Mouse (Mus musculus) mesoderm, embryonic 11.5 days (tissue): ENCODE measurements at regions not wholly inside any gene's neighbourhood (a gene's known extent, or its start where the extent isn't known, plus 50 kb on each side); places are given as distances from the start of the nearest gene placed in this dataset.

Experiments
- DNase-seq: peaks from one replicate; pipeline ENCODE4 v3.0.0-alpha.2; 2012; ENCODE audit warnings: low read depth, low spot score

DNA sequence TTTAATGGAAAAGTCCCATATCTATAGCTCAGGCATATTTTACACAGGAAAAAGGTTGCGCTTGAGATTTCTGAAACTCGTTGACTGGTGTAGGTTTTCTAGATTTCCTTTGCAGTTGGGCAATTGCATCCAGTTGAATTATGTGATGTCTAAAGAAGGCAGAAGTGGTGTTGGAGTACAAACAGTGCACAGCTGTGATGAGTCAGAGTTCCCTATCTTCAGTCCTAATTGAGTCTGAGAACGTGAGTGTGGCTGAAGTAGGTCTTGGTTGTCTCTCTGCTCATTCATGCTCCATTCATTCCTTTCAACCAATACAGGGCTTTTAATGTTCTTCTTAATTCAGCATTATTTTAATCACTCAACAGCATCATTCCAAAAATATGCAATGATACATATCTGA, 142.9 kb upstream of the Dpyd start:
- no peak for DNase-seq

DNA sequence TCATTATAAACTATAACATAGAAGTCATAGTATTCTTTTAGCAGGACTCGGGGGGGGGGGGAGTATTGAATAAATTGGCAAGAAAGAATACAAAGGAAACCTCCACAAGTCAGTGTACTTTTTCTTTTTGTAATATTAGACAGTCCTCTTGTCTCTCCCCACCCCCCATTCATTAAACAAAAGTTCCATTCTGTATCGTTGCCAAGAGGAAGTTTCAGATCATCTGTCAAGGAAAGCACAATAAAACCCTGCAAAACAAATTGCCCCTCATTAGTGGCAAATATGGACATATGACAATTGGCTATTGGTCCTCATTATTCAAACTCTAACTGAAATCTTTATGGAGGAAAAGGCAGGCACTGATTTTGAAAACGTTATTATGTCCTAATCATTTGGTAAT, 140.2 kb upstream of the Dpyd start:
- DNase-seq, result no peak

DNA sequence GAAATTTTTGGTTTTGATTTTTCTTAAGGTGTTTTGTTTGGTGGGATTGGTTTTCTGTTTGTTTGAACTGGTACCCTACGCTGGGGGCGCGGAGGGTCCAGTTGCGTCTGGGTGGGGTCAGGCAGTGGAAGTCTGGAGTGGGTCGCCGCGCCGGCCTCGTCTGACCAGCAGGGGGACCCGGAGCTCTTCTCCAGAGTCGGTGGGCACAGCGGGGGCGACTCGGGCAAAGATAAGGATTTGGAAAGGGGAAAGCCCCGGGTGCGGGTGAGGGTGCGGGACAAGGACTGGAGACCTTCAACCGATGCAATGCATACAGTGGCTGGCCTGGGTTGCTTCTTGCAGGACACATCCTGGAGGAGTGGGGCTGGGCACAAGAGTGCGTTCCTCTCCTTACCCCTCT, 136.2 kb upstream of the Dpyd start:
- DNase-seq, result no peak

DNA sequence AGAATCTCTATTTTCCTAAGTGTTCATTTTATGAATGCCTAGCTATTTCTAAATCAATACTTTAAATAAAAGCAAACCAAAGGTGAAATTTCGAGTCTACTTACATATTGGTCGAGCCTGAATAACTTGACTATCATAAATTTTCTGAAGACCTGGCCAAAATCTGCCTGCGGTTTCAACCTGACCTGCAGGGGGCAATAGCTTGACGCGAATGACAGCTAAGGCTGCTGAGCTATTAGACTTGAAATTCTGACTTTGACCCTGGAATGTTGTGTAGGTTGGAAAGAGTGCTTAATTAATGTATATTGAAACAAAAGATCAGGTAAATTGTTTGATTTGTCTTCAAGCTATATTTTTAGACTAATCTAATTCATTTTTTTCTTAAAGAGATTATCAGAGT, 133.4 kb upstream of the Dpyd start:
- peak; percentile 74 for DNase-seq

DNA sequence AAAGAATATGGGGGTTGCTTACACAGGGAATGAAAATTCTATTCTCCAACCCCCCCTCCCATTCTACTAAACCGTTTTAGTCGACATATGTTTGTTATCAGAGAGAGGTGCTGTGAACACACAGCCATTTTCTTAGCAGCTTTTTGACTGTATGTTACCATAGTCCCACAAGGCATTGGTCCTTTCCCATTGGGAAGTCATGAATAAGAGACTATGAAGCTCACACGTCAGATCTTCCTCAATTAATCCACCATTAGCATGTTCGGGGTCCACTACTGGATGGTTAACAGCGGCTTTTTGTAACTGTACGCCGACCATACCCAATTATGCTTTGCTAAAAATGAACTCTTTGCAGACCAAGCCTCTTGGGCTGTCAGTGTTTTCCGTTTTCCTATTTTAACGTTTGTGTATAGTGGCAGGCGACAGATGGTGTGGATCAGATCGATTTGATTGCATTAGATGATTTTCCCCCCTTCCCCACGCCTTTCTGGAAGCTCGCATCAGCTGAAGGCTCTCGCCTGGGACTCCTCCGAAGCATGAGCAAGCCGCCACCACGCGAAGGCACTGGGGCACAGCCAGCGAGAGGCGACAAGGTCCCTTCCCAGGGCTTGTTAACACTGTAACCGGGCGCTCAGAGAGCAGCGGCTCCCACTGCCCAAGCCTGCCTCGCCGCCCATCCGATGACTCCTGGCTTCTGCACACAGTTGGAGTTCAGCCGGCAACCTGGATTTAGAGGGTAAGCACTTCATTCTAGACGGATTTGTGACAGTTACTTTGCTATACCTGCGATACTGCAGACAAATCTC, 131.9 kb upstream of the Dpyd start:
- no peak for DNase-seq

DNA sequence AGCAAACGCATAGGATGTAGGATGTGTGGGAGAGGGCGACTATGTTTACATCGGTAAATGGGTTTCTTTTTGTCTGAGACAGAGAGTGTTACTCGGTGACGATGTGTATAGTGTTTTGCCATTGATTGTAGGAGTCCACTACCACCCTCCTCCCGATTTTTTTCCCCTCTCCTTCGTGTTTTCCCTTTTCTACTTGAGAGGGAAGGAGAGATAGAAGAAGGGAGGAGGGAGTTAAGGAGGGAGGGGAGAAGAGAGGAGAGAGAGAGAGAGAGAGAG, 131.4 kb upstream of the Dpyd start:
- DNase-seq, result no peak

DNA sequence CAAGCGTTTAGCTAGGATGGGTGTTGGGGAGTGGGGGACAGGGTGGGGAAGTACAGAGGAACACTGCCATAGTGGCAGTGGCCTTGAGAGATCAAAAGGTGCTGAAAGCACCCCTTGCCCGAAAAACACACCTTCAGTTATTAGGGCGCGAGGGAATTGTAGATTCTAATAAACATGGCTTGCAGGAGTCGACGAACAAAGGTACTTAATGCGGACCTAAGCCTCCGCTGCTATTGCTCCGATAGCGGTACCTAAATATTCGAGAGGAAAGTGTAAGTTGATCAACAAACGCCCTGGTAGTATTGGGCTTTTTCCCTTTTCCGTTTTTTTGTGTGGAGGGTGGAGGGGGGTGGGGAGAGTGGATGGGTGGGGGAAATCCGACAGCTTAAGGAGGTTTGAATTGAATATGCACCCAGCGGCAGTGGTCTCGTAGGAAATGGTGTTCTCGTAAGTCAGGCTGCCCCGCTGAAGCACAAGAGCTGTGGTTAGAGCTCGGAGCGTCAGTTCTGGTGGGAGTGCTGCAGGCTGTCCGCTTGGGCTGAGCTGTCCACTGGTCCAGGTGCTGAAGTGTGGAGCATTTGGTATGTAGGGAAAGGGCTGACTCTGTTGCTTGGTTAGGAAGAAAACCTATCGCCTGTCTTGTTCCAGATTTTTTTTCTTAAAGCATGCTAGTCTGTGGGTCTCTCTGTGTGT, 130.8 kb upstream of the Dpyd start:
- DNase-seq, result peak; percentile 93

DNA sequence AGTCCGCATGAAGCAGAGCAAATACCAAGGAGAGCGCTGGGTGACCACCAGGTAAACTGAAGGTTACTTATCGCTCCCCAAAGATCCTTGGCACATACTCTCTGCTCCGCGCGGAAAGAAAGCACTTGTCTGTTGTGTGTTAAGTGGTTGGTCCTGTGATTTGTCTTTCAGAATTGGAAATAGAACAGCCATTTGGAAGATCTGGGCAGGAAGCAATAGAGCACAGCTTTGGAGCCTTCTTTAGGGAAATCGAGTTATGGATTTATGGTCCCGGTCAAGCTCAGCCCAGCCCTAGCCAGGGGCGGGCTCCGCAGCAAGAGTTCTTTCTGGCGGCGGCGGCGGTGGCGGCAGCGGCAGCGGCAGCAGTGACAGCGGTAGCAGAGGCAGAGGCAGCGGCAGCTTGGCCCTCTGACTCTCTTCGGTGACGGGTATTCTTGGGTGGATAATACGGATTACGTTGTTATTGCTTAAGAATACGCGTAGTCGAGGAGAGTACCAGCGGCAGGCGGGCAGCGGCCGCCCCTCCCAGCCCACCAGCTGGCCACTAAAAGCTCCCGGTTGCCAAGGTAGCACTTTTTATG, 128.4 kb upstream of the Dpyd start:
- no peak for DNase-seq

DNA sequence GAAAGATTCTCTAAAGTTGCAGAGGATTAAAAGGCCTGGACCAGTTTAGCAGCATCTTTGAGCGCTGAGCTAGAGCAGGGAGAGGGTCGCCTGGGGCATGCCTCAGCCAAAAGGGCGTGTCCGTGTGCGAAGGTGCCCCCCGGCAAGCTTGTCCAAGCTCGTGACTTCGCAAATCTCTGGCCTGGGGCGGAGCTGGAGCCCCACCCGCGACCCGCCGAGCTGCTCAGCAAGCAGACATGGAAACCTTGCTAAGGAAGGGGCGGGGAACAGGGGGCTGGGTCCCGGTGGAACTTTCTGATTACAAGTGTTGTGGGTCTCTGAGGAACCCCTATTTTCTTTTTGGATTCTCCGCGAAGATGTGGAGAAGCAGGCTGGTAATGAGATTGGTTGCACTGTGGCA, 127.6 kb upstream of the Dpyd start:
- no peak for DNase-seq

DNA sequence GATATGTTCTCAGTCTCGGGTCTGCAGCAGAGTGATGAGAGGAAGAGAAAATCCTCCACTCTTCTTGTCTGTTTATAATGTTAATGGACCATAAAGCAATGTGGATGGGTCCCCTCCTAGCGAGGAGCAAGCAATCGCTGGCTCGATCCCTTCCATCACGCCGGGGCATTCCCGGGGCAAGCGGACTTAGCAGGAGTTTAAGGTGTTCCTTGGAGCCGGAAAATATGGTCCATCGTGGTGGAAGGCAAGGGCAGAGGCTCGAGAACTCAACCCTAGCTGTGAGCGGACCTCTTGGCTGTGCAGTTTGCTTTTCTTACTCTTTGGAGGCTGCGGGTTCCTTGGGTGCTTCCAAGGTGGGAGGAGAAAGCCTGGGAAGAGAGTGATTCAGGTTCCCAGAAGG, 127.1 kb upstream of the Dpyd start:
- DNase-seq, result no peak

DNA sequence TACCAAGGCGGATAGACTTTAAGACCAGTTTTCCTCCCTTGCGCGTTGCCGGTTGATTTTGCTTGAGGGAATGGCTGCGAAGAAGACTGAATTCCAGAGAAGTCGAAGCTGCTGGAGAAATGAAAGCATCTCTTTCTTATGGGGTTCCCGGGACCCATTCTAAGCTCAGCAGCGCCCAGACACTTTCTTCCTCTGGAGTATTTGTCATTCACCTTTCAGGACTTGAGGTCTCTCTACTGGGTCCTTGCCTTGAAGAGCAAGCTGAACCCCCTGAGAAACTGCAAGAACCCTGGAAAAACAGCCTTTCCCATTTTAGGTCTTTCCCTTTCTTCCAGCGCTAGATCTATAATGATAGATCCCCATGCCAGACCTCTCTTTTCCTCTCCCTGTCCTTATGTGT, 126.7 kb upstream of the Dpyd start:
- no peak for DNase-seq

DNA sequence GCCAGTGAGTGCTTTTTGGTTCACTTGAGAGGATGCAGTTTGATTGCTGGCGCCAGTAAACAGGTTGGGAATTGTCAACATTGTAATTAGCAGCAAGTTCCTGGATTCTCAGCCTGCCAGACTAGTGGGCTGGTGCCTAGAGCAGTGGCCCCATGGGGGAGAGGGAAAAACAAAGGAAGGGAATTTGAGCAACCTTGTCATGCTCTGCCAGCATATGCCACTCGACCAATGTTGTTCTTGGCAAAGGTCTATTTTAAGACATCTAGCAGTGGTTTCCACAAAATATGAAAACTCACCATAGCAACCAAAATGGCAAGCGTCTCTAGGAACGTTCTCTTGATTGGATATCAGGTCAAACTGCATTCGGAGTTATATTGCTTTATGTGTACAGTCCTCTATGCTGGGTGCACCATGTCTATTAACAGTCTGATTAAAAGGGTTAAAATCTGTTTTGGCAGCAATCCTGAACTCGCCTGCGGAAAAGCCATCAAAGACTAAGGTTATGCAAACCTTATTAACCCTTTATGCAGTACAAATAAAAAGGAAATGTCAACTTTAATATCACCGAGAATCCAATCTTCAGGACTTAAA, 118.1 kb upstream of the Dpyd start:
- DNase-seq, result no peak

DNA sequence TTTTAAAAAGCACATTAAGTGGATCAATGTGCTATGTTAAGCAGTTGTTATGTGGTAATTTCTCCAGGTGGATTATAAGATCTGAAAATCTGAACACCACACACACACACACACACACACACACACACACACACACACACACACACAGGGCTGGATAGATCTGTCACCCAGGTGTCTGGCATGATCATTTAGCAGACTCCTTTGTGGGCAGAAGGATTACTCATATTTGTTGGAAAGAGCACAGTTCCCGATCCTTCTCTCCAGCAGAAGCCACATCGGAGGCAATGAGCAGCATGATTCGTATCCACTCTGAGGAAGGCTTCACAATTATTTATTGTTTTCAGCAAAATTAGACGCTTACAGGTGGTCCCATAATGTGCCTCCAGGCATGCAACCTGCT, 116.6 kb upstream of the Dpyd start:
- DNase-seq, result no peak

DNA sequence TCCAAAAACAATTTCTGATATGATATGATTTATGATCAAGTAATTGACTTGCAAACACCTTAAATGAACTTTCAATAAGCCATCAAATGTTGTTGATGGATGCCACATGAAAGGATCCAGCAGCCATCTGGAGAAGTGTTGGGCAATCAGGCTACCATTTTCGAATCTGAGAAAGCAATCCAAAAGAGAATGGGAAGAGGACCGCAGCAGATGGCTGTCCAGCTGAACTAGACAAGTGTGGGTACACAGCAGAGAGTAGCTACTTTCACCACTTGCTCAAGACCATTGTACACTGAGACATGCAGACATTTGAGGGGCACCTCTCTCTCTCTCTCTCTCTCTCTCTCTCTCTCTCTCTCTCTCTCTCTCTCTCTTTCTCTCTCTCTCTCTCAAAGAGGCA, 102.3 kb upstream of the Dpyd start:
- no peak for DNase-seq

DNA sequence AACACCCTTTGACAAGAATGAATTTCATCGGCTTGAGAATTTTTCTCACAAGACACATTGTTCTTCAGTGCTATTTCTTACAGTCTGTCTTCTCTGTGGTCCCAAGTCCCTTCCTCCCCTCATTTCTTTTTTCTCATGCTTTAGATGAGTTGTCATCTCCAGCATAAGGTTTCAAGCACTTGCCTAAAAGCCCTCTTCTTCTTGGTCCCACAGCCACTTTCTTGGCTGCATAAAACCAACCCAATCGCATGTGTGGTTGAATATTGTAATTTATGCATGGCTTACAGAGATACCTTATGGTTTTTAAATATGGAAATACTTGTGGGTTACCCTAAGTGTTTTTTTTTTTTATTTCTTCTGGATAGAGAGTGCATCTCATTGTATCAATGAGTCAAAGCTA, 96.3 kb upstream of the Dpyd start:
- DNase-seq, result no peak

DNA sequence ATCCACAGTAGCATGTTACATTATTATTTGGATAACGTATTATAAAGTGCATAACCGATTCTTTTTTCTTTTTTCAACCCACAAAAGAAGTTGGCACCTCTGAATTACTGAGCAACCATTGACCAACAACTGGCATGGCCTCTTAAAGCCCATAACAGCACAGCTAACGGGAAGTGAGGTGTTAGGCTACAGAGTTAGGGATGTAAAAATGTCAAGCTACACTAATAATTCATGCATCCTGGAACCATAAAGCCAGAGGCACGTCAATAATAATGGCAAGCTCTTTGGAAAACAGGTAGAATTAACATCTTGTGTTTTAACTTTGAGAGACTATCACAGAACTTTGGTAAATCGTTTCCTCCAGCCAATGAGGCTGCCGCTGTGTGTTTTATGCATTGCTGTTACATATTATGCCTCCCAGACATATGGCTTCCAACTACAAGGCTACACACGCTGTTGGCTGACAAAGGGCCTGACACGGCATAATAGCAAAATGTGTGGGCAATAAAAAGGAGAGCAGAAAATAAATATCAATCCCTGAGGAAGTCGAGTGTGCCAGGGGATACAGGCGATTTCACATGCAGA, 89.6 kb upstream of the Dpyd start:
- DNase-seq, result peak; percentile 9

DNA sequence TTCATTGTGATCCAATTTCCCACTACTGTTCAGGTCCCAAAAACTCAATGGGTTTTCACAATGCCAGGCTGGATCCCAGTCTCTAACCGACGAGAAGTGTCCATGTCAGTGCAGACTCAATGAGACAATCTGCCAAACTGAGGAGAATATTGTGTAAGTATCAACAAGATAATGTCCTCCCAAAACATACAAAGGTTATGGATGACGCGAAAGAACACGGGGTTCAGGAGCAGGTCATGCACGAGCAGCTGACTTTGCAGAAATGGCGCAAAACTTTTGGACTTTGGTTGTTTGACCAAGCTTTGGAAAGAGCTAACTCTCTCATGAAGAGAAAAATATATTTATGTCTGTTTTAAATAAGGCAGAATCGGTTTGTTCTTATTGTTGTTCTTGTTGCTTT, 83.9 kb upstream of the Dpyd start:
- DNase-seq, result no peak

DNA sequence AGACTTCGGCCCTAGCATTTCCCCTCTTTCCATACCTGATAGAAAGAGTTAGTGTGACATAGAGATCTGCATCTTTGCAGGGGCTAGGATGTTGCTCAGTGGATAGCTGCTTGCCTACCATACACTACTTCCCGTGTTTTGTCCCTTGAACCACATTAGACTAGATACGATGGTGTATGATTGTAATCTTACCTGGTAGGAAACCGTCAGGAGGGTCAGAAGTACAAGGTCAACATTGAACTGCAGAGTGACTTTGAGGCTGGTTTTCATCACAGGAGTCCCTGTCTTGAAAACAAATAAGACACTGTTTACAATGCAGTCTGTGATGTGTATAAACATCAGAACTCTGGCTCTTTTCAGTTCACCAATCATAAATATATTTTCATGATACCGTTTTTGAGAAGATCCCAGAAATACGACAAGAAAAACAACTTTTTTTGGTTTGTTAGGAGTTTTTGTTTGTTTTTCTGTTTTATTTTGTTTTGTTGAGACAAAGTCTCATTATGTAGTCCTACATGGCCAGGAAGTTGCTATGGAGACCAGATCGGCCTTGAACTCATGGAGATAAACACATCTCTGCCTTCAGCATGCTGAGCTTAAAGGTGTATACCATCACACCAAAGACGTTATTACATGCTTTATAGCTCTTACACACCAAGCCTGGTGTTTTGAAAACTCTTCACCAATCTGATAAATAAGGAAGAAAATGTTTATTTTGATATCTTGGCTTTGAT, 81.2 kb upstream of the Dpyd start:
- DNase-seq, result no peak

DNA sequence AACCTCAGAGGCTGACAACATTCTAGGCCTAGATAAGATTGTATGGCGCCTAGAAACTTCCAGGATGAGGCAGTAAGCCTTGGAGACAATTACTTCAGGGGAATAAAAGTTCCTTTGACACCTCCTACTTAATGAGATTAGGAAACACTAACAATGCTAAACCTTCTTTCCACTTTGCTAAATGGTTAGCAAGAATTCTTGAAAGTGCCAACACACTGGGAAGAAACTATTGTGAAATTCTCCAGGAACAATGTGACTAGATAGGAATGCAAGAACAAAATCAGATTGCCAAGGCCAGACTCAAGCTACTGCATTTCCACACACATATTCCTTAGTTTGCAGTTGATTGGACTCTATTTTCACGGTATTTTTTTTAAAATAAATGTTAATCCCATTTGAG, 76.0 kb upstream of the Dpyd start:
- no peak for DNase-seq

DNA sequence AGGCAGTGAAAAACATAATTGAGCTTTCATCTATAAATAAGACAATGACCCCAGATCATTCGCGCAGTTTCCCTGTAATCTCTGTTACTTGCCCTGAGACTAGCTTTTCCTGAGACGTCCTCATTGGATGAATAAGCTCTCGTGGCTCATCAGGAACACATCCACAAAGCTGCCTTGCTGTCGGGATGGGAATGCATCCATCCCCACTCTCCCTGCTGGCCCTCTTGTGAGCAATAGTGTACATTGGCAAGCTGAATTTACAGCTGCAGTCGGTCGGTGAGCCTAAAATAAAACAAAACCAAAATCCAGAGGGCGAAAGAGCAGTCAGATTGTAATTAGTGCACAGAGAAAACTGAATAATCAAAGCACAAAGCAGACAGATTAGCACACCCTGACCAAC, 74.5 kb upstream of the Dpyd start:
- DNase-seq, result no peak

DNA sequence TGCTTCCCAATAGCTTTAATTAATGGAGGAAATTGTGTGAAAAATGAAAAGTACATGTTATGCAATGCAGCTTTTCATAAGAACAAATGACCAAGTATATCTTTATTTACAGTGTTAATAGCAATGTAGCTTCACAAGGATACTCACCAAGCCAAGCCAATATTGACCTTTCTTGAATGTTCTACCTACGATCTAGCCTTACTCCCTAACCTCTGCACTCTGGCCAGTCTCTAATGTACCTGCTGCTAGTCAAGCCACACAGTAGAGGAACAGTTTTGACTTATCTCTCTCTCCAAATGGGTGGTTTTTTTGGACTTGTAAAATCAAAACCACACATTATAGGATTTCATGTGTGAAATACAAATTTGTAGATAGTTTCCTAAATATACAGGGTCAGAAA, 70.8 kb upstream of the Dpyd start:
- DNase-seq, result no peak

DNA sequence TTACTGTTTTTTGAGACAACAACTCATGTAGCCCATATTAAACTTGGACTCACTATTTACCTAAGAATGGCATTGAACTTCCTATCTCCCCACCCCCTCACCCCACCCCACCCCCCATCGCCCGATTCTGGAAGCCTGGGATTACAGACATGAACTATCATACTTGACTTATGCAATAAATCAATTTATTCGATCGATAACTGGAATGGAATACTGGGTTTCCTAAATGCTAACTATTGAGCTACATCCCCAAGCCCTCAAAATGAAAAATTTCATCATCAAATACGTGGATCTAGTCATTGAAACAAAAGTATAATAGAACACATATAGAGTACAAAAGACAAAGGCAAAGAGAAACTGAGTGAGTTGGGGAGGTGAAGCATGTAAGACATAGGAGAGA, 70.1 kb upstream of the Dpyd start:
- DNase-seq, result no peak
